Mouse (Mus musculus) forebrain, embryonic 16.5 days (tissue): Measurements from ENCODE around the gene Gpatch8. TPM values are rescaled to one million over a fixed set of nuclear protein-coding genes. Genes with fewer than 3 reads are reported as not detected.
"Not testable (repeated sequence)": the region's sequence is repeated elsewhere in the genome, so short reads cannot be mapped to it uniquely, and the experiment has no call there.

Source experiments
- ATAC-seq: fragments of 200-750 bp; cut with Nextera tagmentation; 2 replicates; pipeline ENCODE4 v1.8.0; 2017; ENCODE audit warnings: mild to moderate bottlenecking, moderate library complexity
- H3K27ac ChIP-seq: fragments of 300-500 bp; sonication (generic); 2 replicates; pipeline ENCODE4 v1.5.1; 2014; ENCODE audit warnings: low read length, control low read depth
- H3K27me3 ChIP-seq: fragments of 300-500 bp; sonication (generic); replicated peaks from 2 replicates; pipeline ENCODE4 v1.6.1; 2014; ENCODE audit warnings: low read length; ENCODE audit not compliant: control insufficient read depth, insufficient read depth
- H3K36me3 ChIP-seq: fragments of 300-500 bp; sonication (generic); 2 replicates; pipeline ENCODE4 v1.6.1; 2014; ENCODE audit not compliant: control insufficient read depth, insufficient read depth
- H3K4me1 ChIP-seq: fragments of 300-500 bp; sonication (generic); replicated peaks from 2 replicates; pipeline ENCODE4 v1.6.1; 2014; ENCODE audit warnings: low read length; ENCODE audit not compliant: control insufficient read depth, insufficient read depth
- H3K4me2 ChIP-seq: fragments of 300-500 bp; sonication (generic); 2 replicates; pipeline ENCODE4 v1.6.1; 2014; ENCODE audit warnings: mild to moderate bottlenecking, low read length, control low read depth
- H3K4me3 ChIP-seq: fragments of 300-500 bp; sonication (generic); replicated peaks from 2 replicates; pipeline ENCODE4 v1.5.1; 2014; ENCODE audit warnings: mild to moderate bottlenecking, low read length, control low read depth
- H3K9ac ChIP-seq: fragments of 300-500 bp; sonication (generic); replicated peaks from 2 replicates; pipeline ENCODE4 v1.6.1; 2014; ENCODE audit warnings: low read depth, low read length, control low read depth
- H3K9me3 ChIP-seq: fragments of 300-500 bp; sonication (generic); 2 replicates; pipeline ENCODE4 v1.6.1; 2016; ENCODE audit warnings: low read length; ENCODE audit not compliant: control insufficient read depth
- WGBS: fragments of 180-500 bp; shearing (Covaris S2); extraction: QIAGEN DNeasy Blood & Tissue Kit; methylation state at CpG from one replicate; pipeline ENCODE4 v1.1.7; 2014; 5-methylcytosine and 5-hydroxymethylcytosine counted together
- polyA plus RNA-seq: library from polyadenylated mRNA; unstranded; fragments of >200 nt; fragmentation: Nextera tagmentation; extraction: Ambion mirVana; gene quantifications from 2 replicates; pipeline ENCODE4 v1.2.1, GENCODE M21; 2015

Gpatch8 gene
- polyA plus RNA-seq, 1 experiment from 2014 or later: 88.1 TPM

DNA sequence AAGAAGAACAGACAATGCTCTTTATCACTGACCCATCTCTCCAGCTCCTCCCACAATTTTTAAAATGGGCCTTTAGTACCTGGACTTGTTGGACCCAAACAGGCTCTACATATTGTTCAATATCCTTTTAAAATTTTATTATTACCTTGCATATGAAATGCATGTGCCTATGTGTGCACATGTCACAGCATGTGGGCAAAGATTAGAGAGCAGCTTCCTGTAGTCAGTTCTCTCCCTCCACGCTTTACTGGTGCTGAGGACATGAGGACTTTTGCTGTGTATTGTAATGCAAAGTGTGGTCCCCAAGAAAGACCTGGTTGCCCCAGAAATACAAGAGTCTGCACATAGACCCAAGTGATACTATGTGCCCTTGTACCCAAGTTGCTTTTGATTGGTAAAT is 18.8 kb upstream of the Gpatch8 start:
- H3K9ac ChIP-seq: no peak overlapping the region
- no peaks in the 10 kb centered on the region for H3K36me3 ChIP-seq
- no peak for ATAC-seq
- no peaks in the 10 kb centered on the region for H3K27me3 ChIP-seq
- H3K4me2 ChIP-seq: no peak overlapping the region
- 50% methylated on average over 1 of the region's 1 CpGs for WGBS
- no peak overlapping the region for H3K4me3 ChIP-seq
- H3K27ac ChIP-seq: no peak overlapping the region
- H3K4me1 ChIP-seq: peaks cover 11% of the 10 kb centered on the region
- H3K9me3 ChIP-seq: no peaks in the 10 kb centered on the region

GRCm38 (mm10) chr11:102572866-102573663 is 16.9 kb upstream of the Gpatch8 start:
- Histone ChIP-seq H3K27me3 (no peaks in the 10 kb centered on the region), H3K27ac (no peak overlapping the region), H3K9ac (0 out of 2 replicates have a peak overlapping the region, but pooled peaks have one; percentile 24), H3K9me3 (no peaks in the 10 kb centered on the region), H3K4me3 (peak overlapping the region; percentile 38), H3K4me2 (peak overlapping the region; percentile 60), H3K4me1 (no peaks in the 10 kb centered on the region), H3K36me3 (no peaks in the 10 kb centered on the region)
- WGBS: 4% methylated on average over 18 of the region's 18 CpGs
- ATAC-seq: peak; percentile 72

DNA sequence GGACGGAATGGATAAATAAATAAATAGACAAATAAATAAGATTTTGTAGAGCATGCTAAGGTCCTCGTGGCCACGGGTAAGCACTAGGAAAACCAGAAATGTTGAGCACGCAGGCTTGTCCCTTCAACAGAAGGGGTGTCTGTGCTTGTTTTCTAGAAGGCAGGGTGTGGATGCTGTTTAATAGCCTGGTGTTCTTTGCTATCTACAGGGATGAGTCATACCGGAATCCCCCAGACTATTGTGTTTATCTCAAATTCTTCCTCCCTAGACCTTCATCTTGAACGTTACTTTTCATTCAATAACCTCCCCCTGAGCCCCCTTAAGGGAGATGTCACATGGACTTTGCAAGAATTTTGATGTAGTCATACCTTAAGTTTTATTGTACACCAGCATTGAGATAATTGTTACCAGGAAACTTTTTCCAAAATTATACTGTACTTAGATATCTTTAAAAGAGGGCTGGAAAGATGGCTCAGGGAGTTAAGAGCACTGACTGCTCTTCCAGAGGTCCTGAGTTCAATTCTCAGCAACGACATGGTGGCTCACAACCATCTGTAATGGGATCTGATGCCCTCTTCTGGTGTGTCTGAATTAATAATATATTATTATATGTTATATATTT is 12.7 kb upstream of the Gpatch8 start:
- Histone ChIP-seq H3K9me3 (no peaks in the 10 kb centered on the region), H3K27ac (no peak overlapping the region), H3K4me3 (no peak overlapping the region), H3K4me1 (no peaks in the 10 kb centered on the region), H3K36me3 (no peaks in the 10 kb centered on the region), H3K9ac (no peak overlapping the region), H3K4me2 (no peak overlapping the region), H3K27me3 (no peaks in the 10 kb centered on the region)
- 82% methylated on average over 7 of the region's 7 CpGs for WGBS
- no peak for ATAC-seq

DNA sequence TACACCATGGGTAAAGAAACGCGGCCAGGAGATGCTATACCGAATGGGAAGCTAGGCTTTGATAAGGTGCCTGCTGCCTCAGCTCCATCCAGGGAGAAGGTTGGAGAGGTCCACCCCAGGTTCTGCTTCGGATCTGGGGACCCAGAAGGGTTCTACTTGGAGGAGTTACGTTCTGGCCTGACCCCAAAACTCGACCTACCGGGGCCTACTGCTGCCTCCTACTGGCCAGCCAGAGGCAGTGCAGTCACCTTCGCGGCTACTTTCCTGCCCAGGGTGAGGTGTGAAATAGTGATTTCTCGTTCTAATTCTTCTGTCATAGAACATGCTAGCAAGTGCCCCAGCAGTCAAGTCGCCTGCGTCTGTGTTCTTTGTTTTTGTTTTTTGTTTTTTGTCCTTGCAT is 12.0 kb upstream of the Gpatch8 start:
- no peaks in the 10 kb centered on the region for H3K36me3 ChIP-seq
- 81% methylated on average over 12 of the region's 12 CpGs for WGBS
- no peaks in the 10 kb centered on the region for H3K4me1 ChIP-seq
- H3K27ac ChIP-seq: no peak overlapping the region
- no peak overlapping the region for H3K4me3 ChIP-seq
- no peak overlapping the region for H3K9ac ChIP-seq
- ATAC-seq: no peak
- H3K4me2 ChIP-seq: no peak overlapping the region
- no peaks in the 10 kb centered on the region for H3K9me3 ChIP-seq
- no peaks in the 10 kb centered on the region for H3K27me3 ChIP-seq

GRCm38 (mm10) chr11:102567723-102568122 is 11.5 kb upstream of the Gpatch8 start:
- no peaks in the 10 kb centered on the region for H3K4me1 ChIP-seq
- no peaks in the 10 kb centered on the region for H3K9me3 ChIP-seq
- H3K27ac ChIP-seq: no peak overlapping the region
- no peaks in the 10 kb centered on the region for H3K27me3 ChIP-seq
- H3K36me3 ChIP-seq: no peaks in the 10 kb centered on the region
- no peak overlapping the region for H3K4me3 ChIP-seq
- no peak overlapping the region for H3K4me2 ChIP-seq
- H3K9ac ChIP-seq: no peak overlapping the region
- 95% methylated on average over 15 of the region's 15 CpGs for WGBS
- ATAC-seq: no peak

DNA sequence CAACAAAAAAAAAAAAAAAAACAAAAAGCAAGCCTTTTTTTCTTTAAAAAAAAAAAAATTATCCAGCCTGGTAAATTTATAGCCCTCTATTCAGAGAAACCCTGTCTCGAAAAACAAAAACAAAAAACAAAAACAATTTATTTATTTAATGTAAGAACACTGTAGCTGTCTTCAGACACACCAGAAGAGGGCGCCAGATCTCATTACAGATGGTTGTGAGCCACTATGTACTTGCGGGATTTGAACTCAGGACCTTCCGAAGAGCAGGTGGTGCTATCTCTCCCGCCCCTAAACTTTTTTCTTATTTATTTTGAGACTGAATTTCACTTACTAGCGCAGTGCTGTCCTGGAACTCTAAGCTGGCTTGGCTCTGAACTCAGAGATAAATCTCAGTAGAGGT is 11.0 kb upstream of the Gpatch8 start:
- no peak overlapping the region for H3K4me3 ChIP-seq
- WGBS: 90% methylated on average over 6 of the region's 6 CpGs
- no peak overlapping the region for H3K27ac ChIP-seq
- no peak for ATAC-seq
- no peaks in the 10 kb centered on the region for H3K9me3 ChIP-seq
- no peak overlapping the region for H3K4me2 ChIP-seq
- no peaks in the 10 kb centered on the region for H3K27me3 ChIP-seq
- H3K9ac ChIP-seq: no peak overlapping the region
- no peaks in the 10 kb centered on the region for H3K4me1 ChIP-seq
- H3K36me3 ChIP-seq: no peaks in the 10 kb centered on the region

DNA sequence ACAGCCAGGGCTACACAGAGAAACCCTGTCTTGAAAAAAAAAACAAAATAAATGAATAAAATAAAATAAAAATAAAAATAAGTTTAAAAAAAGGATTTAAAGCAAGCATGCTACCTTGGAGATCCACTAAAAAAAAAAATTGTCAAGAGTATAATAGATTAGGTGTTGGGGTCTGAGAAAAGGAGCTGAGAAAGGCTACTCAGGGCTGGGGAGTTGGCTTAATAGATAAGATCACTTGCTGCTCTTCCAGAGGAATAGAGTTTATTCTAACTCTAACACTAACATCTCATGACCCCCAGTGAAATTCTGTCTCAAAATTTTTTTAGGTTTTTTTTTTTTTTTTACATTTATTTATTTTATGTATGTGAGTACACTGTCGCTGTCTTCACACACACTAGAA is 10.1 kb upstream of the Gpatch8 start:
- Histone ChIP-seq H3K9me3 (no peaks in the 10 kb centered on the region), H3K36me3 (no peaks in the 10 kb centered on the region), H3K4me3 (no peak overlapping the region), H3K27me3 (no peaks in the 10 kb centered on the region), H3K4me1 (no peaks in the 10 kb centered on the region), H3K9ac (no peak overlapping the region), H3K27ac (no peak overlapping the region), H3K4me2 (no peak overlapping the region)
- no peak for ATAC-seq
- WGBS: 96% methylated on average over 1 of the region's 1 CpGs

- H3K36me3 ChIP-seq: no peaks in the 10 kb centered on the region
- no peak overlapping the region for H3K4me3 ChIP-seq
- H3K4me2 ChIP-seq: no peak overlapping the region
- H3K9me3 ChIP-seq: no peaks in the 10 kb centered on the region
- no peaks in the 10 kb centered on the region for H3K4me1 ChIP-seq
- no peak for ATAC-seq
- H3K27ac ChIP-seq: no peak overlapping the region
- H3K9ac ChIP-seq: no peak overlapping the region
- no peaks in the 10 kb centered on the region for H3K27me3 ChIP-seq
Observed at GRCm38 (mm10) chr11:102565741-102566140, 9.5 kb upstream of the Gpatch8 start.

GRCm38 (mm10) chr11:102564952-102565671 is 8.9 kb upstream of the Gpatch8 start:
- H3K27ac ChIP-seq, H3K4me1 ChIP-seq, H3K9ac ChIP-seq, H3K36me3 ChIP-seq, H3K9me3 ChIP-seq, H3K4me3 ChIP-seq, H3K27me3 ChIP-seq, H3K4me2 ChIP-seq, ATAC-seq: not testable (repeated sequence)
- WGBS: 85% methylated on average over 14 of the region's 14 CpGs
